Mouse (Mus musculus): Measurements from ENCODE around the gene Arid1b. TPM values are rescaled to one million over a fixed set of nuclear protein-coding genes. Genes with fewer than 3 reads are reported as not detected.

Gene Arid1b
- polyA plus RNA-seq, 1 experiment = 9.1 TPM

DNA sequence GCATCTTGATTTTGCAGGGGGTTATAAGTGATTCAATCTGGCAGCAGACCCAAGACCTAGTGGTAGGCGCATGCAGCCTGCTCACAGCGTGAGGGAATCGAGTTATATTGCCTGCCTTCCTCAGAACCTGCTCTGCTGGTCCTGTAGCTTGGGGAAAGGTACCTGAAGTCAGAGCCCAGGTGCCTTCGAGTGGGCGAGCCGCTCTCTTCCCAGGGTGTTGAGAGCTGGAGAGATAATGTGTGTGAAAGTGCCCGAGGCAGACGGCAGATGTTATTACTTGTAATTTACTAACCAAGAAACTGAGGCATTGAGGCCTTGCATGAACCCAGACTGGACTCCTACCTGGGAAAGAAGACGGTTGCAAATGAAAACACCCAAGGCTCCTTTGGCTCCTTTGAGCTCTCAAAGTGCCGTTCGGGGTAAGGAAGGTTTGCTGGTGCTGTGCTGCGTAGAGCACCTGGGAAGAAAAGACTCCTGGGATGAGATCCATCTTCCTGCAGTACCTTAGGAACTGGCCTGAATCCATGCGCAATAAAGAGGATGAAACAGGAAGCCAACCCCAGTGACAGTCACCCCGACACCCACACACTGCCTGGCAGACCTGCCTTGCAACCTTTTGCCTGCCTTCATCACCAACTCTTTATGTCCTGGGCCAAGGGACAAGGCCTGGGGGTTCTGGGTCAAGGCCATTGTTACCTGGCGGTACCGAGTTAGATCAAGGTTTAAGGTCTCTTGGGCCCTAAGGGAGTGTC is 401.5 kb downstream of the Arid1b start:
- Histone ChIP-seq H3K4me3 (ENCODE audit: insufficient read depth, poor library complexity, severe bottlenecking) (no peak overlapping the region), H3K36me3 (ENCODE audit: control insufficient read depth, insufficient read depth) (no peaks in the 10 kb centered on the region), H3K79me3 (ENCODE audit: low read depth) (no peaks in the 10 kb centered on the region), H3K79me2 (ENCODE audit: control insufficient read depth, insufficient read depth) (no peaks in the 10 kb centered on the region), H3ac (ENCODE audit: control insufficient read depth, insufficient read length, low read depth) (no peak overlapping the region), H3K27me3 (ENCODE audit: control insufficient read depth, insufficient read depth, insufficient read length) (peaks cover 16% of the 10 kb centered on the region)
- TF ChIP-seq MYOD1 (IDR thresholded peaks at IDR 0.05; ENCODE audit: control insufficient read depth, insufficient read length, low read depth) = no peak
- TF ChIP-seq CTCF (IDR thresholded peaks at IDR 0.05; ENCODE audit: control insufficient read depth, insufficient read depth, insufficient read length) = no peak
- no peak for TF ChIP-seq CEBPB (IDR thresholded peaks at IDR 0.05; ENCODE audit: low read depth)
- no peak for TF ChIP-seq USF1 (IDR thresholded peaks at IDR 0.05; ENCODE audit: low read depth)
- TF ChIP-seq MAX (IDR thresholded peaks at IDR 0.05) = no peak
- TF ChIP-seq FOSL1 (IDR thresholded peaks at IDR 0.05; ENCODE audit: insufficient read depth, low read length, poor library complexity, severe bottlenecking) = no peak
- TF ChIP-seq MYOG (IDR thresholded peaks at IDR 0.05; ENCODE audit: control insufficient read depth, extremely low read depth, insufficient read length) = no peak

DNA sequence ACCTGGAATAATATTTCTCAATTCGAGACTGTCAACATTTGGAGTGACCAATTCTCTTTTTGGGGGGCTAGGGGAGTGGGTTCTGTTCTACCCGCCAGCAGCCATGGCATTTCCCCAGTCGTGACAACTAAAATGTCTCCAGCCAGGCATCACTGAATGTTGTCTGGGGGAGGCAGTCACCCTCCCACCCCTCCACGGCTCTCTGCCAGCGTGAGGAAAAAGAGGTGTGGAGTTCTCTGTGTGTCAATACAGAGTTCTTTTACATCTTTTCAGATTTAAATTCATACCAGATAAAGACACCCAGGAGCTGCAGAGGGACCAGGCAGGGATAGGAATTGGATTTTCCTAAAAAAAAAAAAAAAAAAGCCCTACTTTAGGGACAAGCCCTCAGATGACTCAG is 402.1 kb downstream of the Arid1b start:
- H3K79me3 ChIP-seq (ENCODE audit: low read depth) = no peaks in the 10 kb centered on the region
- TF ChIP-seq MYOG (IDR thresholded peaks at IDR 0.05; ENCODE audit: control insufficient read depth, extremely low read depth, insufficient read length) = no peak
- no peak for TF ChIP-seq FOSL1 (IDR thresholded peaks at IDR 0.05; ENCODE audit: insufficient read depth, low read length, poor library complexity, severe bottlenecking)
- TF ChIP-seq CEBPB (IDR thresholded peaks at IDR 0.05; ENCODE audit: low read depth) = no peak
- no peak for TF ChIP-seq MYOD1 (IDR thresholded peaks at IDR 0.05; ENCODE audit: control insufficient read depth, insufficient read length, low read depth)
- no peak for TF ChIP-seq CTCF (IDR thresholded peaks at IDR 0.05; ENCODE audit: control insufficient read depth, insufficient read depth, insufficient read length)
- TF ChIP-seq MAX (IDR thresholded peaks at IDR 0.05) = no peak
- TF ChIP-seq USF1 (IDR thresholded peaks at IDR 0.05; ENCODE audit: low read depth) = no peak
- no peak overlapping the region for H3ac ChIP-seq (ENCODE audit: control insufficient read depth, insufficient read length, low read depth)
- peaks cover 16% of the 10 kb centered on the region for H3K27me3 ChIP-seq (ENCODE audit: control insufficient read depth, insufficient read depth, insufficient read length)
- no peak overlapping the region for H3K4me3 ChIP-seq (ENCODE audit: insufficient read depth, poor library complexity, severe bottlenecking)
- H3K36me3 ChIP-seq (ENCODE audit: control insufficient read depth, insufficient read depth) = no peaks in the 10 kb centered on the region
- no peaks in the 10 kb centered on the region for H3K79me2 ChIP-seq (ENCODE audit: control insufficient read depth, insufficient read depth)
